Mouse (Mus musculus) kidney, embryonic 15.5 days (tissue): ENCODE data around the gene Oaz1. TPM values are rescaled to one million over a fixed set of nuclear protein-coding genes. Genes with fewer than 3 reads are reported as not detected.
A peak's percentile ranks its signal among the peaks of the same experiment; 100 is the strongest.
"Not testable (repeated sequence)": the region's sequence is repeated elsewhere in the genome, so short reads cannot be mapped to it uniquely, and the experiment has no call there.

Experiments used
- ATAC-seq: fragments of 200-750 bp; cut with Nextera tagmentation; replicated peaks from 2 replicates; pipeline ENCODE4 v1.8.0; 2017; ENCODE audit warnings: moderate TSS enrichment; ENCODE audit not compliant: low FRiP score
- H3K27ac ChIP-seq: fragments of 300-500 bp; sonication (generic); 2 replicates; pipeline ENCODE4 v1.5.1; 2015; ENCODE audit warnings: mild to moderate bottlenecking, inconsistent platforms
- H3K27me3 ChIP-seq: fragments of 300-500 bp; sonication (generic); 2 replicates; pipeline ENCODE4 v1.6.1; 2015; ENCODE audit warnings: inconsistent platforms
- H3K36me3 ChIP-seq: fragments of 300-500 bp; sonication (generic); 2 replicates; pipeline ENCODE4 v1.6.1; 2015; ENCODE audit warnings: inconsistent platforms
- H3K4me1 ChIP-seq: fragments of 300-500 bp; sonication (generic); 2 replicates; pipeline ENCODE4 v1.6.1; 2015; ENCODE audit warnings: inconsistent platforms
- H3K4me2 ChIP-seq: fragments of 300-500 bp; sonication (generic); 2 replicates; pipeline ENCODE4 v1.6.1; 2015; ENCODE audit warnings: moderate library complexity, mild to moderate bottlenecking, inconsistent platforms
- H3K4me3 ChIP-seq: fragments of 300-500 bp; sonication (generic); replicated peaks from 2 replicates; pipeline ENCODE4 v1.5.1; 2015; ENCODE audit warnings: mild to moderate bottlenecking, inconsistent platforms
- H3K9ac ChIP-seq: fragments of 300-500 bp; sonication (generic); 2 replicates; pipeline ENCODE4 v1.6.1; 2015; ENCODE audit warnings: mild to moderate bottlenecking, inconsistent platforms
- H3K9me3 ChIP-seq: fragments of 300-500 bp; sonication (generic); replicated peaks from 2 replicates; pipeline ENCODE4 v1.6.1; 2016; ENCODE audit warnings: inconsistent platforms
- WGBS: fragments of 180-500 bp; shearing (Covaris S2); methylation state at CpG from one replicate; pipeline ENCODE4 v1.1.7; 2015; ENCODE audit warnings: mixed read lengths; 5-methylcytosine and 5-hydroxymethylcytosine counted together
- polyA plus RNA-seq: library from polyadenylated mRNA; unstranded; fragments of >200 nt; fragmentation: Nextera tagmentation; extraction: Ambion mirVana; gene quantifications from 2 replicates; pipeline ENCODE4 v1.2.1, GENCODE M21; 2015

The Oaz1 gene
- polyA plus RNA-seq, 1 experiment from 2014 or later: 1,739 TPM

- H3K4me3 ChIP-seq, H3K36me3 ChIP-seq, H3K9me3 ChIP-seq, H3K4me2 ChIP-seq, H3K27ac ChIP-seq, H3K4me1 ChIP-seq, H3K9ac ChIP-seq, H3K27me3 ChIP-seq, ATAC-seq: not testable (repeated sequence)
- 77% methylated on average over 3 of the region's 3 CpGs for WGBS
Measured at GRCm38 (mm10) chr10:80816303-80816702, 10.2 kb upstream of the Oaz1 start.

DNA sequence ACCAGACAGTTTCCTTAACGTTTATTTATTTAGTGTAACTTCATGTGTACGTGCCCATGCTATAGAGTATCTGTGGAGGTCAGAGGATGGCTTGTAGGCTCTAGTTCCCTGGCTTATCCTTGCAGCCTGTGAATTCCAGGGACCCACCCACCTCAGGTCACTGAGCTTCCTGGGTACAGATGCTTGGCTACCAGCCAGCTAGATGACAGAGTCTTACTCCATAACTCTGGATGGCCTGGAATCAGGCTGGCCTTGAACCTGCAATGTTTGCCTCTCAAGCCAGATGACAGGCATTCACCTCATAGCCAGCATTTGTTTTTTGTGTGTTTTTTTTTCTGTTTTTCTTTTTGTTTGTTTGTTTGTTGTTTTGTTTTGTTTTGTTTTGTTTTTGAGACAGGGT is 9.3 kb upstream of the Oaz1 start:
- no peak overlapping the region for H3K4me2 ChIP-seq
- 0 out of 2 replicates have a peak, but pooled peaks cover 5% of the 10 kb centered on the region for H3K27me3 ChIP-seq
- no peaks in the 10 kb centered on the region for H3K9me3 ChIP-seq
- no peak overlapping the region for H3K4me3 ChIP-seq
- H3K9ac ChIP-seq: no peak overlapping the region
- 0 out of 2 replicates have a peak, but pooled peaks cover 4% of the 10 kb centered on the region for H3K4me1 ChIP-seq
- H3K36me3 ChIP-seq: no peaks in the 10 kb centered on the region
- no peak overlapping the region for H3K27ac ChIP-seq
- 52% methylated on average over 2 of the region's 2 CpGs for WGBS
- no peak for ATAC-seq

DNA sequence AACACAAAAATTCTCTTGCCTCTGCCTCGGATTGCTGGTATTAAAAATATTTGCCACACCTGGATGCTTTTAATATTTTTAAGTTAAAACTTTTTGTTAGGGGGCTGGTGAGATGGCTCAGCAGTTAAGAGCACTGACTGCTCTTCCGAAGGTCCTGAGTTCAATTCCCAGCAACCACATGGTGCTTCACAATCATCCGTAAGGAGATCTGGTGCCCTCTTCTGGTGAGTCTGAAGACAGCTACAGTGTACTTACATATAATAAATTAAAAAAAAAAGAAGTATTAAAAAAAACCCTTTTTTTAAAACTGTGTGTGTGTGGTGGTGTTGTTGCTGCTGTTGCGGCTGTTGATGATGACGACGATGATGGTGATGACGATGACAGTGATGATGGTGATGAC is 8.5 kb upstream of the Oaz1 start:
- 84% methylated on average over 7 of the region's 7 CpGs for WGBS
- not testable (repeated sequence) for H3K9me3 ChIP-seq, H3K4me1 ChIP-seq, H3K9ac ChIP-seq, ATAC-seq, H3K4me2 ChIP-seq, H3K36me3 ChIP-seq, H3K27ac ChIP-seq, H3K4me3 ChIP-seq, H3K27me3 ChIP-seq

DNA sequence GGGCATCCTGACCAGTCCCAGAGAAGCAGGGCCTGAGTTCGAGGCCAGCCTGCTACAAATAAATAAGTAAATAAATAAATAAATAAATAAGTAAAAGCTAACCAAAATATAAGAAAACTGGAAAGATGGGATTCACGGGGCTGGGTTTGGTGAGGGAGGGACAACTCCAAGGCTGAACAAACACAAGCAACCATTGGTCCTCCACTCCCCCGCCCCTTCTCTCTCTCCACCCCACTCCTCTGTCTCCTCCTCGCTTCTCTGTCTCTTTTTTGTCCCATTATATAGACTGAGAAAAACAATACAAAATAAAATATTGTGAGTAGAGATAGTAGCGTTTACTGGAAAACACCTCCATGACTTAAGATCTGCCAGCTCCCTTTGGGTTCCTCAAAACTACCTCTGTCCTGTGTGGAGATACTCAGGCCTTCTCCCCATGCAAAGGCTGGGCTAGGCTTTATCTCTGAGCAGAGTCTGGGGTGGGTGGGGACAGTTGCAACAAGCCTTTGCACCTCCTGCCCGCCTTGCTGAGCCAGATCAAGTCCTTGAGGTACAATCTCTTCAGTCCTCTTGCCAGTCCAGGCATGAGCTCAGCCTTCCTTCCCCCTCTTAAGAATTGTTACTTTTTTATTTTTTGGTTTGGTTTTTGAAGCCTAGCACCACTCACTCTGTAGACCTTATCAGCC is 7.7 kb upstream of the Oaz1 start:
- H3K4me3 ChIP-seq: no peak overlapping the region
- H3K4me1 ChIP-seq: peaks cover 1% of the 10 kb centered on the region
- 49% methylated on average over 6 of the region's 6 CpGs for WGBS
- H3K9me3 ChIP-seq: no peaks in the 10 kb centered on the region
- H3K27me3 ChIP-seq: no peaks in the 10 kb centered on the region
- no peaks in the 10 kb centered on the region for H3K36me3 ChIP-seq
- no peak for ATAC-seq
- H3K9ac ChIP-seq: no peak overlapping the region
- H3K4me2 ChIP-seq: no peak overlapping the region
- H3K27ac ChIP-seq: no peak overlapping the region

DNA sequence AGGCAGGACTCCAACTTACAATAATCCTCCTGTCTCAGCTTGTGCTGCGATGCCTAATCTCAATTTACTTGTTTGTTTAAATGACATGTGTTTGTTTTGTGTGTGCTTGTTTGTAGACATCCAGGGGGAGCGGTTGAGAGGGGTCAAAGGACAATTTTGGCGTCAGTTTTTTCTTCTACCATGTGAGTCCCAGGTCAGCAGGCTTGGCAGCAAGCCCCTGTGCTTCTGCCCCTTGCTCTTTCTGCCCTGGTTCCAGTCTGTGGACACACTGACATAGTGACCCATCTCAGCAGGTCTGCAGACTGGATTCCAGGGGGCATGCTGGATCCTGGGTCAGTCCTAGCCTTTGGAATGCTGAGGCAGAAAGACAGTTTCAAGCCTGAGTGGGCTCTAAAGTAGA is 7.0 kb upstream of the Oaz1 start:
- ATAC-seq: no peak
- no peak overlapping the region for H3K27ac ChIP-seq
- H3K36me3 ChIP-seq: no peaks in the 10 kb centered on the region
- no peaks in the 10 kb centered on the region for H3K27me3 ChIP-seq
- no peaks in the 10 kb centered on the region for H3K9me3 ChIP-seq
- H3K4me2 ChIP-seq: no peak overlapping the region
- 55% methylated on average over 3 of the region's 3 CpGs for WGBS
- H3K4me3 ChIP-seq: no peak overlapping the region
- H3K9ac ChIP-seq: 0 out of 2 replicates have a peak overlapping the region, but pooled peaks have one; percentile 2
- peaks cover 8% of the 10 kb centered on the region for H3K4me1 ChIP-seq

- Histone ChIP-seq H3K4me2 (no peak overlapping the region), H3K27ac (no peak overlapping the region), H3K9ac (no peak overlapping the region), H3K27me3 (no peaks in the 10 kb centered on the region), H3K4me3 (no peak overlapping the region), H3K4me1 (peaks cover 13% of the 10 kb centered on the region), H3K9me3 (no peaks in the 10 kb centered on the region), H3K36me3 (no peaks in the 10 kb centered on the region)
- no peak for ATAC-seq
- 45% methylated on average over 2 of the region's 2 CpGs for WGBS
Measured at GRCm38 (mm10) chr10:80821991-80822390, 4.5 kb upstream of the Oaz1 start.

GRCm38 (mm10) chr10:80822528-80822927 is 3.9 kb upstream of the Oaz1 start:
- 88% methylated on average over 5 of the region's 5 CpGs for WGBS
- no peak for ATAC-seq
- Histone ChIP-seq H3K4me1 (peaks cover 16% of the 10 kb centered on the region), H3K9ac (no peak overlapping the region), H3K36me3 (no peaks in the 10 kb centered on the region), H3K9me3 (no peaks in the 10 kb centered on the region), H3K27me3 (no peaks in the 10 kb centered on the region), H3K4me3 (no peak overlapping the region), H3K4me2 (no peak overlapping the region), H3K27ac (no peak overlapping the region)

- 97% methylated on average over 1 of the region's 1 CpGs for WGBS
- H3K4me1 ChIP-seq: peaks cover 24% of the 10 kb centered on the region
Measured at GRCm38 (mm10) chr10:80823316-80823715, 3.1 kb upstream of the Oaz1 start.

DNA sequence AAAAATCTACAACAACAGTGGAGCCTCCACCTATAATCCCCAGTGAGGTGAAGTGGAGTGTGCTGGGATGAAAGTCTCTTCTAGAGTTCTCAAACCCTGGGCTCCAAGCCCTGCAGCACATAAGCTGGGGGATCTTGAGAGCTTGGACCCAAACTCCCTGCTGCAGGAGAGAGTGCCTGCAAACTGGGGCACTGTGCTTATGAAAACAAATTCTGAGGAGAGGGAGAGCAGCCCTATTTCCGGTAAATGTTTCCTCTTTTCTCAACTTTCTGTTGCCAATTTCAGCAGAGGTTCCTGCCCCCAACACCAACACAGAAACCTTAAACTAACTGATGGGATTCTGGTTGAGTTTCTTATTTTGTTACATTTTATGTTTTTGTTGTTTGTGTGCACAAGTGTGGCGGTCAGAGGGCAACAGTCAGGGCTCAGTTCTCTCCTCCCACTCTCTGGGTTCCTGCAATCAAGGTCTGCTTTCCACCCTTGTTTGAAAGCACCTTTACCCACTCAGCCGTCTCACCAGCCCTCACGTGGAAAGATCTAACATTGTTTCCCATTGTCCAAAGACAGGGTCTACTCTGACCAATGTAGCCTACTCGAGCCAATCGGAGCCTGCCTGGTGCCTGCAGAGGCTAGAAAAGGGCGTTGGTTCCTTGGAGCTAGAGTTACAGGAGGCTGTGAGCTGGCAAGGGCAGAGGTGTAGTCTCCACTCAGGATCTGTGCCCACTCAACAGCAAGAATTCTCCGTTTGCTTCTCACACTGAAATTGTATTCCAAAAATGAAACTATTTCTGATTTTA is 2.4 kb upstream of the Oaz1 start:
- Histone ChIP-seq H3K9me3 (no peaks in the 10 kb centered on the region), H3K27me3 (no peaks in the 10 kb centered on the region), H3K27ac (peak overlapping the region; percentile 71), H3K9ac (no peak overlapping the region), H3K4me1 (peaks cover 28% of the 10 kb centered on the region), H3K4me3 (no peak overlapping the region), H3K4me2 (no peak overlapping the region), H3K36me3 (peaks cover 6% of the 10 kb centered on the region)
- 37% methylated on average over 8 of the region's 8 CpGs for WGBS
- no peak for ATAC-seq

More at GRCm38 (mm10) chr10:80823316-80823715, 3.1 kb upstream of the Oaz1 start:
- no peak overlapping the region for H3K4me3 ChIP-seq
- no peaks in the 10 kb centered on the region for H3K9me3 ChIP-seq
- no peak overlapping the region for H3K9ac ChIP-seq
- ATAC-seq: no peak
- no peaks in the 10 kb centered on the region for H3K27me3 ChIP-seq
- H3K27ac ChIP-seq: no peak overlapping the region
- H3K36me3 ChIP-seq: peaks cover 1% of the 10 kb centered on the region
- no peak overlapping the region for H3K4me2 ChIP-seq

- peaks cover 14% of the 10 kb centered on the region for H3K36me3 ChIP-seq
- peaks cover 36% of the 10 kb centered on the region for H3K4me1 ChIP-seq
- H3K27me3 ChIP-seq: no peaks in the 10 kb centered on the region
- H3K27ac ChIP-seq: 0 out of 2 replicates have a peak overlapping the region, but pooled peaks have one; percentile 71
- 67% methylated on average over 2 of the region's 2 CpGs for WGBS
- no peak for ATAC-seq
- no peak overlapping the region for H3K4me2 ChIP-seq
- H3K9me3 ChIP-seq: no peaks in the 10 kb centered on the region
- H3K9ac ChIP-seq: no peak overlapping the region
- H3K4me3 ChIP-seq: no peak overlapping the region
Measured at GRCm38 (mm10) chr10:80824827-80825226, 1.6 kb upstream of the Oaz1 start.

GRCm38 (mm10) chr10:80827063-80827869 is 810 bp downstream of the Oaz1 start:
- no peaks in the 10 kb centered on the region for H3K27me3 ChIP-seq
- peak overlapping the region; percentile 79 for H3K4me2 ChIP-seq
- no peak for ATAC-seq
- no peaks in the 10 kb centered on the region for H3K9me3 ChIP-seq
- WGBS: 6% methylated on average over 29 of the region's 29 CpGs
- peaks cover 53% of the 10 kb centered on the region for H3K4me1 ChIP-seq
- H3K36me3 ChIP-seq: peaks cover 25% of the 10 kb centered on the region
- H3K4me3 ChIP-seq: peak overlapping the region; percentile 80
- H3K9ac ChIP-seq: peak overlapping the region; percentile 94
- H3K27ac ChIP-seq: peak overlapping the region; percentile 90
